Mouse (Mus musculus) adrenal gland, adult (tissue): ENCODE data around the gene Zfand3.

Source experiments
- DNase-seq, 2 experiments: peaks; one replicate each; pipeline ENCODE4 v3.0.0; 2022 to 2023; ENCODE audit warnings: low spot score in 1 of 2; ENCODE audit not compliant: inconsistent age in 2 of 2

Gene Zfand3

DNA sequence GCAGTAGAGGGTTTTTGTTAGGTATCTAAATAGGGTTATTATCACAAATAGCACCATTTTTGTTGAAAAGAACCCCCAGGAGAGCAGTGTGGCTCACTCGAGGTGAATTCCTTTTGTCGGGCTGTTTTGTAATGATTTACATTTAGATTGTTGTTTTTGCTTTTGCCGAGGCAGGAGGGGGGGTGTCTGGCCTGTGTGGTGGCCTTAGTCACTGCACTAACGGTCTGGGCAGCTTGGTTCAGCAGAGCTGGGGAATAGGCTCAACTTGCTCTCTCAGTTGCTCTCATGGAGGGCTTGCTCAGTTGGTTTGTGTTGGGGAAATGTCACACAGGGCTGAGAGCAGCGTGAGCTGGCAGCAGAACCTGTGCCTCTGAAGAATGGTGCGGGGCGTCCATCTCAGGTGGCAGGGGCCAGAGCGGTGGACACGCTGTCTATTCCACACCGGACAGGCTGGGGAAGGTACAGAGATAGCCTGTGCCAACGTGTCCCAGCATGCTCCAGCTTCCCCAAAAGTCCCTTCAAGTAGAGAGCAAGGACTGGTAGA lies 186.6 kb downstream of the Zfand3 start:
- peak; percentile 21 to 58 for DNase-seq

DNA sequence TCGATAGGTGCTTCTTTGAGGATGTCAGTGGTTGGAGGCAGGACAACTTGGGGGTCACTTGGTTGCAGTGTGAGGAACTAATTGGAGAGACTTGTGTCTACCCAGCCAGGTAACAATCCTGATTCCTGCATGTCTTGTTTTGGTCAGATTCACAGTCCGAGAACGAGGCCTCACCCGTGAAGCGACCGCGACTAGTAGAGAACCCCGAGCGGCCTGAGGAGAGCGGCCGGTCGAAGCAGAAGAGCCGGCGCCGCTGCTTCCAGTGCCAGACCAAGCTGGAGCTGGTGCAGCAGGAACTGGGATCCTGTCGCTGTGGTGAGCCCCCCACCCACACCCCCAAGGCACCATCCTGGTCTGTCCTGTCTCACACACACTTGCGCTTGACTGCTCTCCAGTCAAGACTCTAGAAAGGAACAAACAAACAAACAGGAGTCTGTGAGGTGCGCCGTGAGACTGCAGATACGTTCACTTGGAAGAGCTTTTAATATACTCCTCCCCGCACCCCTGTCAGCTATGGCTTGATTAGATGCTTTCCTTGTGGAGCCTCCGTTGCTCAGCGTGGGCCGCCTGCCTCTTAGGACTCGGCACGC lies 188.0 kb downstream of the Zfand3 start:
- DNase-seq, result peak in 1 of 2 experiments; percentile 10

DNA sequence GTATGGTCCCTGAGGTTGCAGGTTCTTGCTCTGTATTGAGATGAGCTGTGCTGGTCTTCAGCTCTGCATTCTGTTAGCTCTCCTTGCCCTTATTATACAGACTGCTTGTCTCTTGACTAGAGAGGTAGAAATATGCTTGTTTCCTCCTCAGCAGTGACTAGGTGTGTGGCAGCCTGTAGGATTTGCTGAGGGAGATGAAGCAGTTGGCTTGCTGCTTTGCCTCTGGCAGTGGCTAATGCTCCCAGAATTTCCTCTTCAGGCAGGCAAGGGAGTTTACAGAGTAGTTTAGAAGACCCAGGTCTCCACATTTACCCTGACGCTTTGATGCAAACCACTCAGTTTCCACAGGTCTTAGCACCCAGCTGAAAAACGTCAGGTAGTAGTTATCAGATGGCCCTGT lies 189.1 kb downstream of the Zfand3 start:
- no peak for DNase-seq

DNA sequence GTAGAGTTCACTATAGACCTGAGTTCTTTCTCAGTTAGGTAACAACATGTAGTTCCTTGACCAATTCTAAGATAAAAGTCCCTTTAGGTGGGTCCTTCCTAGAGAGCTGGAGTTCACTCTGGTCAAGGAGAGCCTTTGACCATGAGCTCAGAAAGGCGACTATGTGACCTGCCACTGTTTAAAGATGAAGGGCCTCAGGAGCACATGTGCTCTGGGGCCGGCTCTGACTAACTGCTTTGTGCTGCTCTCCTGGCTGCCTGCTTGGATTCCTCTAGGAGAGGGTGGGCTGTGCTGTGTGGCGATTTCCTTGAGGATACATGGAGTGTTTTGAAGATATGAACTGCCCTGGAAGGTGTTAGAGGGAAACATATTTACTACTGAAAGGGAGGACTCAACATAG lies 189.6 kb downstream of the Zfand3 start:
- DNase-seq, result peak; percentile 51 to 78

DNA sequence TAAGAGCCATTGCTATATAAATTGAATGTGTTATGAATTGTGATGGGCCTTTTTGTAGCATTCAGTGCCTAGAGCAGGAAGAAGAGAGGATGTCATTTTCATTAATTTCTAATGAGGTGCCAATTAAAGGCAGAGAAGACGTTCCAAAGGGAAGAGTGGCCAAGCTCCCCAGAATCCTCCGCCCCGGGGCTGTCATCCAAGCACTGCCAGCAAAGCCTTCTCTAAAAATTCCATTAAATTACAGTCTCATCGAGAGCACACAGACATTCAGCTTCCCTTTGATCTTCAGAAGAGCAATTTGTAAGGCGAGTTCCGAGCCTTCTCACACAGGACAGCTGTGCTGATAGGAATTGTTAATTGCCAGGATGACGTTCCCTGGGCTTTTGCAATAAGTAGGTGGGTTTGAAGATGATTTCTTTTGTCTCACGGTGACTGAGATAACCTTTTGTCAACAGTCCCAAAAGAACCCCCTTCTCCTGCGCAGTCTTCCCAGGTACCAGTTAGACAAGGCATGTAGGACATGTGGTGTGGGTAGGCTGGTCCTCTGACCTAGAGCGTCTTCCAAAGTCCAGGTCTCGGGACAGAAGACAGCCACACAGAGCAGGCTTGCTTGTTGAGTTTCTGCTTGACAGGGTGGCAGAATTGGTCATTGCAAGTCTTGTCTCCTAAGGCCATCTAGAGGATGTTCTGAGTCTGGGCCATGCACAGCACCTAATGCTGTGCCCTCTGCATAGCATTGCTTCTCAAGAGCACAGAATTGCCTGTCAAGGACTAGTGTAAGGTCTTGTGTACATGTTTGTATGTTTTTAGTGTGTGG lies 190.3 kb downstream of the Zfand3 start:
- peak; percentile 54 to 80 for DNase-seq

DNA sequence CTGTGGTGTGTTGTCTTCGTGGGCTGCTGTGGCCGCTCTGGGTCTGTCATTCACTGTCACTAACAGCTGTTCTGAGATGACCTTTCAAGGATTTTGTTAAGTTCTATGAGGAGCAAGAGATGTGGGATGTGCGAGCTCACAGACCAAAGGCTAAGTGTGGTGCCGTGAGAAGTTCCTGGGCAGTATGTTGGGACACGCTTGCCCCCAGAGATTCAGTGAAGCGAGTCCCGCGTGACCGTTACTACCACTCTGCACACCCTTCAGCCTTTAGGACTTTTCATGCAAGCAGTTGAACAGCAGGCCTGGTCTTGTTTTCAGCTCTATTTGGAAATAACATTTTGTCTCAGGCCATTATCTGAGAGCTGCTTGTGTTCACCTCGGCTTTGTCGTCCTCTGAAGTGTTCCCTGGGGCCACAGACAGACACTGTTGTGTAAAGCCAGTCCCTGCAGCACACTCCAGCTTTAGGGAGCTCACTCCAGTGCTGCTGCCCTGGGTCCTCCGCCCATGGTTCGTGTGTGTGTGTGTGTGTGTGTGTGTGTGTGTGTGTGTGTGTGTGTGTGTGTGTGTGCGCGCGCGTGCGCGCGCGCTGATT lies 191.2 kb downstream of the Zfand3 start:
- DNase-seq, result peak; percentile 27 to 68

DNA sequence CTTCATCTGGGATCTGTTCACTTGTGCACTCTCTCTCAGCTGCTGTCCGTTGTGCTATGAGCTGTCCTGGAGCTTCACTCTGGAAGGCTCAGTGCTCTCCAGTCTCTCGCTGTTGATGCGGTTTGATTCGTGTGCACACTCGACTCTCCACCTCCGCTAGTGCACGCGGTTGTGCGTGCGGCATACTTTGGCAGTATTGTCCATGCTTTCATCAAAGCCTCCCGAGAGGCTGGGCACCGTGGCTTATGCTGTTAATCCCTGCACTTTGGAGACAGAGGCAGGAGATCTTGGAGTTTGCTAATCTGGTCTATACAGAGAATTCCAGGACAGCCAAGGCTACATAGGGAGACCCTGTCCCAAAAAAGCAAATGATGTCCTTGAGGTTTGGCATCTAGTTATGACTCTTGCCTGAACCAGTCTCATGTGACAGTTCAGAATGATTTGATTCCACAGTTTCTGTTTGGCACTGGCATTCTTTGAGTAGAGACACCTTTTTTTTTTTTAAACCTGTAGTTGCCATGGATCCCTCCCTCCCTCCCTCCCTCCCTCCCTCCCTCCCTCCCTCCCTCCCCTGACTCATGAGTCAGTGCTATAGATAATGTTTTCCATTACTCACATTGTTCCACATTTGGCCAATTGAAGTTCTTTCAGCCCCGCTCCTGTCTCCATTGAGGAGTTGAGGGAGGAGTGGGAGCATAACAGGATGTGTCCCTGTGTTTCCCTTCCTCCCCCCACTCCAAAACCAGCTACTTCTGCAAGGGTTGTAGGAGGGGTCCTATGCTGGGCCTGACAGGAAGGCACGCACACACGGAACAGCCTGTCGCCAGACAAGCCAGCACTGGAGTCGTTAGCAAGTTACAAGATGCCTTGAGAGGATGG lies 192.1 kb downstream of the Zfand3 start:
- DNase-seq, result peak; percentile 54 to 82

DNA sequence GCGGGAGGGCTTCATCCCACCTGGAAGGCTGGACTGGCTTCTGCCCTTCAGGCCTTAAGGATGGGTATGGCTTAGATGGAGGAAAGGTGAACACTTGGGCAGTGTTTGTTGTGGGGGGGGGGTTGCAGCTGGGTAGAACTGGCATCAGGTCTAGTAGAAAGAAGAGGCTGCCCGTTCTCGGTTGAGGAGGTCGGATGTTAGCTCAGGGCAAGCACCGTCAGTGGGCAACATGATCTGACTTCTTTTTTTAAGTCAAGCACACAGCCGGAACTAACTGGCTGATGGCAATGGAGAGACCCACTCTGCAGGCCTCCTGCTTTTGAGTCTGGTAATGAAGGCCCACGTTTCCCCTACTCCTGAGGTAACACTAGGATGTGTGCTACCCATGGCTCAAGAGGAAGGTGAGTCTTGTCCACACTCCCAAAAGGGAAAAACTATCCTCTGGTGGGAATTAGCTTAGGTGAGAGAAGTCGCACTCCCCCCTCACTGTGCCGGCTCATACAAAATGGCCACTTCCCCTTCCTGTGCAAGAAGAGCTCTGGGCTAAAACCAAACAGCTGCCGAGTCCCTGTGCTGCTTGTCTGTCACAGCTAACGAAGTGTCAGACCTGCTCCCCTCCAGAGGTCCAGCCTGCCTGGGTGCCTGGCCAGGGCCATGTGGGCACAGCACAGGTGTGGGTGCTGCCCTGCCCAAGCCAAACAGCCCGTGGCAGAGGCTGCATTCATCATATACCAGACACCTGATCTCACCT lies 192.9 kb downstream of the Zfand3 start:
- DNase-seq, result peak; percentile 27 to 62

DNA sequence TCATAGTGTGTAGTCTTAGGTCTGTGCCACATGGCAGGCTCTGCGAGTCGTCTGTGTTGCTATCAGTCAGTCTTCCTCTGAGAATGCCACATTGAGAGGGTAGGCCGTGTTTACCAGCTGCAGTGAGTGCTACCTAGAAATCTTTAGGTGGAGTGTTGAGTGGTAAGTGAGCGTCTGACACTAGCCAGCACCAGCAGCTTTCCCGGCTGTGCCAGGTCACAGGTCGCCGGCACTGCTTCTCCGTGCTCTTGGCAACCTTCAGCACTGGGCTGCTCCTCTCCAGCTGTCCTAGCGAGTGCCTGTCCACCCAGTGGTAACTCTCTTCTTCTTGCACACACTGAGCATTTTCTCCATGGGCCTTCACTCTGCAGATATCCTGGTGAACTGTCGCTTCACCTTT lies 193.9 kb downstream of the Zfand3 start:
- DNase-seq, result peak; percentile 49 to 68

DNA sequence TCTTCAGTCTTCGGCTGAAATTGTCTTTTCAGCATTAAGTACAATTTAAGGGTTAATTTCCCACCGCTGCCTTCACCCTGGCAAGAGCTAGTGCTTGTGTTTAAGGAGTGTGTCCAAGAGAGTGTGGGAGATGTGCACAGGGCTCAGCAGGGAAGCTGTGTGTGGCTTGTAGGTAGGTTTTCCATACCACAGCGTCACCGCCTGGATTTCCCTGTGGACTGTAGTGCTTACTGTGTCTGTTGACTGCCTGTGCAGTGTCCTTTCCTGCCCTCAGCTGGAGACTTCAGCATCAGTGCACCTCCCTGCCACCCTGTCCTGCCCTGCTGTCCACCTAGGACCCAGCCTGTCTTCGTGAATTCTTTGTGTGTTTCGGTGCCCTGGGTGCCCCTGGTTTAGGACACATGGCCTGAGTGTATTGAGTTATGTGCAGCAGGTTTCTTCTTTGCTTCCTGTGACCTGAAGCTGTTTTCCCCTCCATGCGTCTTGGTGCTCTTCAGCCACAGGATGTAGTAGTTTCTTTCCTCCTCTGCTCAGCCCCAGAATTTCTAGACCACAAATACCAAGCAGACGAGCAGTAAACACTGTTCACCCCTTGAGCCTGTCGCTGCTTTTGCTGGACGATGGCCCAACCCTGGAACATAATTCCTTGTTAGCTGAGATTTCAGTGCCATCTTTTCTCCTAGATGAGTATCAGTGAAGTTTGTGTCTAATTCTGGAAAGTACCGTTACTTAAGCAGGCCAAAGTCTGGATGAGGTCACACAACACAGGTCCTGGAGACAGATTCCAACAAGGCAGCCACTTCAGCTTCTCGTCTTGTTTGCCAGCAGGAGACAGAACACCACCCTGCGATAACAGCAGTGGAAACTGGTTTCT lies 195.1 kb downstream of the Zfand3 start:
- DNase-seq, result peak; percentile 27 to 76

DNA sequence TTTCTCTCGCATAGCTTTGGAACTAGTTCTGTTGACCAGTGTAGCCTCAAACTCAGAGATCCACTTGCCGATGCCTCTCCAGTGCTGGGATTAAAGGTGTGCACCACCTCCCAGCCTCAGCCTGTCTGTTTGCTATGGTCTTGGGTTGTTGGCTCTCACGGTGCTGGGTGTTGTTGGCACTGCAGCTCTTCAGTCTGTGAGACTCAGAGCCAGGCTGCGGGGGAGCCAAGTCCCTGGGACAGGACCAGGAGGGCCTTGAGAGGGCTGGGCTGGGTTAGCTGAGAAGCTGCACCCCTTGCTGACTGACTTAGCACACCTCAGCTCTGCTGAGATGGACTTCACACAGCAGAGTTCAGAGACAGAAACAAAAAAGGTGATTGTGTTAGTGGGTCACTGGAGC lies 195.8 kb downstream of the Zfand3 start:
- DNase-seq, result peak in 1 of 2 experiments; percentile 52

DNA sequence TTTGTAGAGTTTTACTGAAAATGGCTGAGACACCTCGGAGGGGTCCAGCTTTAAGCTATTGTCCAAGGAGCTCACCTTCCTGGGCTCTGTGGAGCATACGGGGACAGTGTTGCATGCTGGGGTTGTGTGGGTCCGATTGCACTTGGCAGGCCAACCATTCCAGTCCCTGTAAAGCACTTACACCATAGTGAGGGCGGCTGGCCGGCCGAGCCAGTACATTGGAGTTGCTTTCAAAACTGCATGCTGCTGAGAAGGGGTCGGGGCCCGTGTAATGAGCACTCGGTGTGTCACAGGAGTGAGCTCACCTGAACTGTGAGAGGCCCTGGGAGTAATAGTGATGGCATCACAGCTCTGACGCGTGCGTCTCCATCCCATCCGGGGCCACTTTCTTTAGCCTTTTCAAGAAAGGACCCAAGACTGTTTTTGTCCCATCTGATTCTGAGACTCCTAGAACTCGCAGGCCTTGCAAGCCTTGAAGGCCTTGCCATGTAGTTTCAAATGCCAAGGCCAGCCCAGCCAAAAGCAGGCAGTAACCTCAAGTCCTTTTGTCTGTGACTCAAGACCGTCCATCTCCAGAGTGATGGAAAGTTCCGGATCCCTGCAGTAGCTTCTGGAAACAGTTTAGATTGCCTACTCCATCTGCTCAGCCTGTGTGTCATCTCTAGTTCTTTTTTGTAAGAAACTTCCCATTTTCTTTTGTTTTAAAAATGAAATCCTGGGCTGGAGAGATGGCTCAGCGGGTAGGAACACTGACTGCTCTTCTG lies 200.7 kb downstream of the Zfand3 start:
- DNase-seq, result peak; percentile 89 to 94

DNA sequence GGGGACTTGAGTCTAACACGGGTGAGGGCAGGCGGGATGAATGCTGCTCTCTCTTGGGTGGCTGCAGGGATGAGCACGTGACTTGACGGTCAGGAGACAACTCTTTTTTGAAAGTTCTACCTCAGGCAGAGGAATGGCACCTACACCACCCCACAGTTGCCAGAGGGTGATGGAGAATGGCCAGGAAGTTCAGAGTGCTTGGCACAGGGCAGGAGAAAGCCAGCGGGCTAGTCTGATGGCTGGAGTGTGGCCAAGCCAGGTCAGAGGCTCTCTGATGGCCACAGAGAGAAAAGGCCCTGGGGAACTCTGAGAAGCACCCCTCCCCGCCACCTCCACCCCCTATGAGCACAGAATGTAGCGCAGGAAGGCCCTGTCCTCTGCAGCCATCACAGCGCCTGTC lies 205.7 kb downstream of the Zfand3 start:
- no peak for DNase-seq

DNA sequence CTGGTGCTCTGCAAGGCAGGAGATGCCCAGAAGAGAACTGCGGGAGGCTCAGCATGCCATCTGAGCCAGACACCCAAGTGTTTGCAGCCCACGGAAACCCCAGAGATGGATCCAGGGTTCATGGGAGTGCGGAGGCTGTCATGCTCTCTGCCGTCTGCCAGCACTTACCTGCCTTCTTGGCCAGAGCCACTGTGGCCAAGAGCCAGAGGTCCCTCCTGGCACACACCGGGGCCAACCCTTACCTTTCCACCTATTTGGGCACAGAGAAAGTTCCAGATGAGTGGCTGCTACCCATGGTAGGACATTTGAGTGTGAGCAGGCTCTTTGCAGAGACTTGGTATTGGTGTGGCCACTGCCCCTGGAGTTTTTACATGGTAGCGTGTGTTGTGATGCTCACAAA lies 206.4 kb downstream of the Zfand3 start:
- no peak for DNase-seq

DNA sequence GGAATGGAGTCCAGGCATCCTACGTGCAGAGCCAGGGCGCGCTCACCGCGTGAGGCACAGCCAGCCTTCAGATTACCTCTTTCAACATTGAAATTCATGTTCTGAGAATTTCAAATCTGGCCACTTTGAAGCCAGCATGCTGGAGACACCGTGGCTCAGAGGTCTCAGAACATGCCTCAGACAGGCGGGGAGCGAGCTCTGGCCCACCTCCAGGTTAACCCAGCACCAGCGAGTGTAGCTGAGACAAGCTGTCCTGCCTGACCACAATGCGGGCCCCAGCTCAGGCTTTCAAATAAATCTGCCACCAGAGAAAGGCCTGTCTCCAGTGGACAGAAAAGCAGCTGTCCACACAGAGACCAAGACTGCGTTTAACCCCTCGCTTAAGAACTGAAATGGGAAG lies 208.1 kb downstream of the Zfand3 start:
- peak in 1 of 2 experiments; percentile 40 for DNase-seq

DNA sequence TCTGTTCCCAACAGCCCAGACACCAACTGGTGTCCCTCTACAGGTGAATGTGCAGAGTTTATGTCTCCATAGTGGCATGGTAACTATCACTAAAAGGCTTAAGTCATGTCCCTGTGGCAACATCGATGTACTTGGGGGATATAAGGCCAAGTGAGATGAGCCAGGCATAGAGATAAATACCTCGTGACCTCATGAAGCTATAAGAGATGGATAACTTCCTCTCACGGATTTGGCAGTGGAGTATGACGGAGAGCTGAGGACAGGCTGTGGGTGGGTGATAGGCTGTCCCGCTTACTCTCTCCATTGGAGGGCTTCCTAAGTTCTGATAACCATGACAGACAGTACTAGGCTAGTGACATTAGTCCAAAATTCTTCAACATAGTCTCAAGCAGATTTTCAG lies 208.8 kb downstream of the Zfand3 start:
- no peak for DNase-seq

DNA sequence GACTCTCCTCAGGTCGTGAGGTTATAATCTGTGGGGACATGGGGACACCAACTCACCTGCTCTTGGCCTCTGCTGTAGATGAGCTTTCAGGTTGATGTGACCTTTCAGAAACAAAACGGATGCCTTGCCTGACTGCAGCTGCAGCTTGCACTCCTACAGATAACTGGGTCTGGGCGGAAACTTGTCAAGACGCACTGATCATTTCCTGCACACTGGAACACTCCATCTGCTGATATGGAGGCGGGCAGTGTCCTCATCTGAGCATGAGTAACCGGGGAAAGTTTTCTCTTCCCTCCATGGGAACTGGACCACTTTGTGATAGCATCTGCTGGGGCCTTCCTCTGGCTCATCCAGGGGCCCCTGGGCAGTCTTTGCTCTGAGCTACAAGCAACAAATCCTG lies 209.9 kb downstream of the Zfand3 start:
- no peak for DNase-seq

DNA sequence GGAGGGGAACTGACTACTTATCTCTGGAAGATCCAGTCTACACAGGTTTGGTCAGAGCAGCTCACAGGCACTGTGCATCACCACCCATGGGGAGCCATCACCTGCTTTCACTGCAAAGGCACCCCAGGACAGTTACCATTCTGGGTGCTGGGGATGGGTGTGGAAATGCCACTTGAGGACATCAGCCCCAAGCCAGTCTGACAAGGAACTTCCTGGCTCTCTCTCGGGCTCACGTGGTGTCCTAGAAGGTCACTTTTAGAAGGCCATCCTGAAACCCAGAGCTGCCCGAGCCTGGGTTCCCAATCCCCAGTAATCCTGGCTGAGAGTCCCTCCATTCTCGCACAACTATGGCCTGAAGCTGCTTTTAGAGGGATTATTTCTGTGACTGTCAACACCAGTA lies 211.2 kb downstream of the Zfand3 start:
- DNase-seq, result peak; percentile 74 to 87

DNA sequence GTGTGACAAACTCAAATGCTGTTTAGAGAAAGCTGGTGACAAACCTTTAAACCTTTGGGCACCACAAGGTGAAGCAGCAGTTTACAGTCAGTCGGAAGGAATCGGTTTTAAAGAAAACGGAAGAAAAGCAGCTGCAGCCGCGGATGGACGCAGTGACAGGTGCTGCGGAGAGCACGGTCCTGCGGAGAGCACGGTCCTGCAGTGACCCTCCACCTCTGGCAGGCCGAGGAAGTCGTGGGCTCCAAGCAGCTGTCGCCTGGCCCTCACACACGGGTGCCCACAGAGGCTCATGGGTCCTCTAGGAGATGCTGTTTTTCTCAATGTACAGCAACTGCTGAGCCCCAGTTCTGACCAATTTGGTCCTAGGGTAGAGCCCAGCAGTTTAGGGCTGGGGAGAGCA lies 217.1 kb downstream of the Zfand3 start:
- DNase-seq, result no peak
